Mouse (Mus musculus) kidney, postnatal 25 days (tissue): ENCODE measurements around the gene Gpn2.

ENCODE experiments used
- DNase-seq, 2 experiments: peaks; one replicate each; pipeline ENCODE4 v3.0.0; 2021; ENCODE audit warnings: mixed read lengths in 2 of 2

Gpn2 gene

GRCm38 (mm10) chr4:133584059-133584951 is at the start of gene Gpn2:
Gpn2 (plus strand) TSS chr4:133584362.
- DNase-seq, result peak; percentile 89 to 93

- DNase-seq, result peak; percentile 55 to 71
Measured at GRCm38 (mm10) chr4:133536081-133536480, 48.1 kb upstream of the Gpn2 start.

GRCm38 (mm10) chr4:133536652-133537051 is 47.5 kb upstream of the Gpn2 start:
- DNase-seq, result no peak

- peak; percentile 98 to 99 for DNase-seq
Measured at GRCm38 (mm10) chr4:133545272-133546231, 38.6 kb upstream of the Gpn2 start, which contains the start of gene Nudc. Nudc (minus strand) TSS chr4:133545996.

- no peak for DNase-seq
Measured at GRCm38 (mm10) chr4:133552029-133552428, 32.1 kb upstream of the Gpn2 start.

GRCm38 (mm10) chr4:133552768-133553447 is 31.3 kb upstream of the Gpn2 start, which contains the start of gene Nr0b2:
Nr0b2 (plus strand) TSS chr4:133553376.
- peak; percentile 40 to 62 for DNase-seq

GRCm38 (mm10) chr4:133553448-133554330 is 30.5 kb upstream of the Gpn2 start:
- DNase-seq, result no peak

- DNase-seq, result peak; percentile 62 to 81
Measured at GRCm38 (mm10) chr4:133557041-133557717, 27.0 kb upstream of the Gpn2 start.

- DNase-seq, result no peak
Measured at GRCm38 (mm10) chr4:133559846-133560245, 24.3 kb upstream of the Gpn2 start.

GRCm38 (mm10) chr4:133561622-133562021 is 22.5 kb upstream of the Gpn2 start:
- no peak for DNase-seq

GRCm38 (mm10) chr4:133563123-133563571 is 21.0 kb upstream of the Gpn2 start:
- peak; percentile 77 to 93 for DNase-seq

GRCm38 (mm10) chr4:133567251-133567650 is 16.9 kb upstream of the Gpn2 start:
- DNase-seq, result peak in 1 of 2 experiments; percentile 37

GRCm38 (mm10) chr4:133569291-133570065 is 14.7 kb upstream of the Gpn2 start:
- peak in 1 of 2 experiments; percentile 48 for DNase-seq

- peak; percentile 76 to 89 for DNase-seq
Measured at GRCm38 (mm10) chr4:133570066-133570466, 14.1 kb upstream of the Gpn2 start.

- peak; percentile 97 to 98 for DNase-seq
Measured at GRCm38 (mm10) chr4:133574070-133574842, 9.9 kb upstream of the Gpn2 start, which contains the start of gene Gpatch3. Gpatch3 (plus strand) TSS chr4:133574745.

- no peak for DNase-seq
Measured at GRCm38 (mm10) chr4:133574843-133575202, 9.3 kb upstream of the Gpn2 start.

GRCm38 (mm10) chr4:133577983-133578382 is 6.2 kb upstream of the Gpn2 start:
- DNase-seq, result no peak

- DNase-seq, result peak in 1 of 2 experiments; percentile 16
Measured at GRCm38 (mm10) chr4:133583690-133584058, 488 bp upstream of the Gpn2 start.

- peak; percentile 73 to 77 for DNase-seq
Measured at GRCm38 (mm10) chr4:133592570-133592969, 8.4 kb downstream of the Gpn2 start.
